Mouse (Mus musculus): ENCODE data around the gene Dgat2.

Gene Dgat2

GRCm38 (mm10) chr7:99182432-99183172 is at the start of gene Dgat2:
Gene Dgat2, minus strand, starts transcription at chr7:99182719.
- peak; percentile 71 for DNase-seq (ENCODE audit: low spot score)

- DNase-seq (ENCODE audit: low spot score), result no peak
These were observed 47.7 kb upstream of the Dgat2 start for GRCm38 (mm10) chr7:99230061-99230747.

- no peak for DNase-seq (ENCODE audit: low spot score)
These were observed 46.9 kb upstream of the Dgat2 start for GRCm38 (mm10) chr7:99229411-99229810.

GRCm38 (mm10) chr7:99228825-99229224 is 46.3 kb upstream of the Dgat2 start:
- DNase-seq (ENCODE audit: low spot score), result no peak

- DNase-seq (ENCODE audit: low spot score), result no peak
These were observed 44.7 kb upstream of the Dgat2 start for GRCm38 (mm10) chr7:99227267-99227666.

GRCm38 (mm10) chr7:99226662-99227061 is 44.1 kb upstream of the Dgat2 start:
- DNase-seq (ENCODE audit: low spot score), result no peak

DNA sequence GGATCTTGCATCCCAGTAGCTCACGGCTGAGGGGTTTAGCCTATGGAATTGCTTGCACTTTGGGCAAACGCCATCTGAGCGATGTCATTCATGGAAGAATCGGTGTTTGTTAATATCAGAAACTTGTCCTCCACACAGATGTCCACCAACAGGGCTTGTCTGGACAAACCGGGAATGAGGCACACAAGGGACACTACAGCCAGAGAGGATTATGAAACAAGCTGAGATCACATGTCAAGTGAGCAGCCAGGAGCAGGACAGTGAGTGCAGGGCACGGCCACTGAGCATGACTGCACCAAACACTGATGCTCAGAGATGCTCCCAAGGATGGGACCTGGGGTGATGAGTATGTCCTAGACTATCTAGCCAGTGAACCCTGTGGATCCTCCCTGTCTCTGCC is 42.9 kb upstream of the Dgat2 start:
- no peak for DNase-seq (ENCODE audit: low spot score)

DNA sequence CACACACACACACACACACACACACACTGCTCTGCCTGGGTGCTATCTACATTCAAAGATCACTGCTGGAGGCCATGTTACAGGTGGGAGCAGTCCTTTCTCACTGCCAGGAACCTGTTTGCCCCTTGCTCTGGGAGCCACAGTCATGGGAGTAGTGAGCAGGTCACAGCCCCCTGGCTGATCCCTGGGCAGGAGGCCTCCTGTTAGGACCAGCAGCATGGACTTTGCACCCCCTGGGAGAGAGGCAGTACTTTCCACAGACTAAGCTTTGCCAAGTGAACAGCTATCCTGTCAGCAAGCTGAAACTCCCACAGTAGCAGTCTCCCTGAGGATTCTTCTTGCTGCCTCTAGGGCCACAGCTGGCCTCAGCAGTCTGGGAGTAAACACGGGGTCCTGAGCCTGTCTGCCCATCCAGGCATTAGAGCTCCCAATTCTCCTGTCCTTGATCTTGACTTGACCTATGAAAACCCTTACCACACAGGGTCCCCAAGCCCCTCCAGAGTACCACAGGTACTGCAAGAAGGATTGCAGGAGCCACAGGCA is 42.2 kb upstream of the Dgat2 start:
- DNase-seq (ENCODE audit: low spot score), result no peak

DNA sequence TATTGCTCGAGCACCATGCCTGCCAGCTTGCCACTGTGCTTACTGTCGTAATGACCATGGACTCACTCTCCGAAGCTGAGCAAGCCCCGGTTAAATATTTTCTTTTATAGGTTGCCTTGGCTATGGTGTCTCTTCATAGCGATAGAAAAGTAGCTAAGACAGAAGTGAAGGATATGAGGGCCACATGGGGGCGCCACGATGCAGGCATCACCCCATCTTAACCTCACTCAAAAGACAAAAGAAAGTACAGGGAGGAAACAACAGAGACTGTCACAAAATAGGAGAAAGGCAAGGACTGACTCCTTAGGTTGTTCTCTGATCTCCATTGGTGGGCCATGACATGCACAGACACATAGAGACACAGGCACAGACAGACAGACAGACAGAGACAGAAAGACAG is 41.7 kb upstream of the Dgat2 start:
- no peak for DNase-seq (ENCODE audit: low spot score)

DNA sequence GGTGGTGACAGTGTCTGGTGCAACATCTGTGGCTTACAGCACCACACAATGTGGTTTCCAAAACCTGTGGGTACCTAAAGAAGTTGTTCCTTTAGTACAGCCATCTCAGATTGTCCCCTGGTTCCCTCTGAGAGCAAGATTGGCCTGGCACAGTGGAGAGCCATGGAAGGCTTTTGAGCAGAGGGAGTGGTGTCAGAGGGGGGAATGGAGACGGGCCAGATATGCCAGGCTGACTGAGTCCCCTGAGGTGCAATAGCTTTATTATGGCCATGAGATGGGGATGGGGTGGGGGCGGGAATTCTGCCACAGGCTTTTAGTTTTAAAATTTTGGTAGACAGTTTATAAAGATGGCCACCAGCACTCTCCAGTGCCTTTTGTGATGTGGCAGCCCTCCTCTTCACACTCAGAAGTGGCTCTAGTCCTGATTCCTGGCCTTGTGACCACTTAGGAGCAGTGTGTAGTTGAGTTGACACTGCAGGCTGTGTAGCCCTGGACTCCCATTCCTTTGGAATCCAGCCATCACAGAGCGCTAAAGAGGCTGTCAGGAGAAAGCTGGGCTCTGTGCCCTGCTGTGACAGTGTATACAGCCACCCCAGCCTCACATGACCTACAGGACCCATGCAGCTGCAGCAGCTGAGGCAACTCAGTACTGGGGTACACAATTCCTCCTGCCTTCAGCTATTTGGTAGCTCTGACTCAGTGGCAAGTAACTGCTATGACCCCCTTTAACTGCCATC is 35.0 kb upstream of the Dgat2 start:
- DNase-seq (ENCODE audit: low spot score), result no peak

GRCm38 (mm10) chr7:99215347-99215855 is 32.9 kb upstream of the Dgat2 start:
- no peak for DNase-seq (ENCODE audit: low spot score)

DNA sequence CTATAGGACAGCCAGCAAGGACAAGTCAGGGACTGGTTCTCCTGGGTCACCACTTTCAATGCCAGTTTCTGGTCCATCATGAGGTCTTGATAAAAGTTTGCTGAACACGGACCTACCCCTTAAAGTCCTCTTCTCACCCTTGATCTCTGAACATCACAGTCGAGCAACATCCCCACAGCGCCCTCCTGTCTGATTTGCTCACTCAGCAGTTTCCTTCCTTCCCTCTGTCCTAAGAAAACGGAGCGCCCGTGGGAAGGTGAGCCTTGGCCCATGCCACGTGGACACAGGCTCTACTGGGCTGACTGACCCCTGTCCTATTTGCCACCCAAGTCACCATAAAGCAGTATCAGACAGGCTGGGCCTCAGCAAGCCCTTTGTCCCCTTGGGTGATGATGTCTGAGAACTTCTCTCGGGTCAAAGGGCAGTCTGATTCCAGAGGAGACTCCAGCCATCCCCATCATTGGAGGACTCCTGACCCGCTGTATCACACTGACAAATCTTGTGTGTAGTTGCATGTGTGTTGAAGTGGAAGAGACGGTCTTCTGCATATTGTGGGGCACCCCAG is 32.2 kb upstream of the Dgat2 start:
- DNase-seq (ENCODE audit: low spot score), result no peak

DNA sequence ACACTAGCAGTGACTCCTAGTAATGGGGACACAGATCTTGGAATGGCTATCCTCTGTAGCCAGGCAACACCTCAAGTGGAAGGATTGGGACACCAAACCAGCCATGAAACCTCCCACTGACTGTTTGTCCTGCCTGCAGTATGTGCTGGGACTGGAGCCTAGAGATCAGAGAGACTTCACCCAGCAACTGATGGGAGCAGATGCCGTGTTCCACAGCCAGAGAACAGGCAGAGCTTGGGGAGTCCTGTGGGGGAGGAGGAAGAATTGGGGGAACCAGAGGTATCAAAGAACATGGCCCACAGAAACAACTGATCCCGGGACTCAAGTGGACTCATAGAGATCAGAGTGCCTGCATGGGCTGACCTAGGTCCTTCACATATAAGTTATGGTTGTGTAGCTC is 31.2 kb upstream of the Dgat2 start:
- no peak for DNase-seq (ENCODE audit: low spot score)

DNA sequence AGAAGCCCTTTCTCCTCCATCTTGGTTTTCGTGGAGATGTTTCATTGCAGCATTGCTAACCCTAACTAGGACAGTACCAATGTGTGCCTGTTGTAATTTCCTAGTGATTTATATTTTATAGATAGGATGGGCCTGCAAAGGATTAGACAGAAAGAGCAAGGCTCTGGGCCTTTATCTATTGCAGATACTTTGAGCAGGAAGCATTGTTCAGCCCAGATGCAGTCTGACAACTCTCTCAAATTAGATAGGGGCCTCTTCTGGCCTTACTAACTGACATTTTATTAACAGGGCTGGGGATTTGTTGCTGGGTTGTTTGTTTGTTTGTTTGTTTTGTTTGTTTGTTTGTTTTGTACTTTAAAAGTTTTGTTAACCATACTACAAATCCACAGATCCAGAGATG is 30.5 kb upstream of the Dgat2 start:
- DNase-seq (ENCODE audit: low spot score), result no peak

DNA sequence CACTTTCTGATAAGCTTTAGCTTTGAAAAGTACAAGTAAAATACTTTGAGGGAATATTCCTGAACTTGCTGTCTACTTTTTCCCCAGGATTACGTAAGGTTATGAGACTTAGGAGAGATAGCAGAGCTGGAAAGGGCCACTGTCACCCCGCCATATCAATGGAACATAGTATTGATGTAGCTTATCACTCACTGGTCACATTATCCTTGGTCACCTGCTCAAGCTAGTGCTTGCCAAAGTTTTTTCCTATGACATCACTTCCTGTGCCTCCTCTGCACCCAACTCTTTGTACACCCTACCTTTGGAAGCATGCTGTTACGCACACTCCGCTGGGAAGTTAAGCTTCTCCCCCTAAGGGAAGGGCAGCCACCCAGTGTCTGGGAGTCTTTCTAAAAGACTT is 26.2 kb upstream of the Dgat2 start:
- no peak for DNase-seq (ENCODE audit: low spot score)

- DNase-seq (ENCODE audit: low spot score), result no peak
These were observed 23.8 kb upstream of the Dgat2 start for GRCm38 (mm10) chr7:99206364-99206763.

DNA sequence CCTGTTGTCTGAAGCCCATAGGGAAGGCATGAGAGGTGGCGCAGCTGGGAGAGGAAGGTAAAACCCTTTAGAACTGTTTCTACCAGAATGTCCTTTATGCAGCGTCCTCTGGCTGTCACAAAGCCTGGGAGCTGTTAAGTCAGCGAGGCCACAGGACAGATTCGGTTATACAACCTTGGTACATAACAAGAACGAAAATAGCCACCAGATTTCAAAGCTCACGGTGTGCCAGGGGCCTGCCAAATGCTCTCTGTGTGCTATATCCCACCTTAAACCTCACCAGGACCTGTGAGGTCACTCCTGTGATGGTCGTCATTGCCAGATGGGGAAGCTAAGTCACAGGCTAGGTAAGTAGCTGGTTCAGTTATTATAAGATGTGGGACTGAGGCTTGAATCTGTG is 19.6 kb upstream of the Dgat2 start:
- no peak for DNase-seq (ENCODE audit: low spot score)

DNA sequence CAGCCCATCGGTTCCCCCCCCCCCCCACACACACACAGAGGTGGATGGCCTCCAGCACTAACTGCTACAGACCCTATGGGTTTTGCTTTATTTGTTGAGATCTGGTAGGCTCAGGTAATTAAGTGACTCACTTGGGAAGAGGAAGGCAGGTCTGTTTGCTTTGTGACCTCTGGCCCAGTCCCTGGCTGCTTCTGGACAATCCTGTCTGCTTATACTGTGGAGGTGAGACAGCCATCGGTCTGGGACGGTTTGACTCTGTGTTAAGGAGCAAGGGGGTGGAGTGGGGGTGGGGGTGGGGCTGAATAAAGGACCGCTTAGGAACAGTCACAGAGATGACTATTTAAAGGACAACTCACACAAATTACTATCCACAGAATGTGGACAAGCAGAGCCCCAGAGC is 17.8 kb upstream of the Dgat2 start:
- no peak for DNase-seq (ENCODE audit: low spot score)

DNA sequence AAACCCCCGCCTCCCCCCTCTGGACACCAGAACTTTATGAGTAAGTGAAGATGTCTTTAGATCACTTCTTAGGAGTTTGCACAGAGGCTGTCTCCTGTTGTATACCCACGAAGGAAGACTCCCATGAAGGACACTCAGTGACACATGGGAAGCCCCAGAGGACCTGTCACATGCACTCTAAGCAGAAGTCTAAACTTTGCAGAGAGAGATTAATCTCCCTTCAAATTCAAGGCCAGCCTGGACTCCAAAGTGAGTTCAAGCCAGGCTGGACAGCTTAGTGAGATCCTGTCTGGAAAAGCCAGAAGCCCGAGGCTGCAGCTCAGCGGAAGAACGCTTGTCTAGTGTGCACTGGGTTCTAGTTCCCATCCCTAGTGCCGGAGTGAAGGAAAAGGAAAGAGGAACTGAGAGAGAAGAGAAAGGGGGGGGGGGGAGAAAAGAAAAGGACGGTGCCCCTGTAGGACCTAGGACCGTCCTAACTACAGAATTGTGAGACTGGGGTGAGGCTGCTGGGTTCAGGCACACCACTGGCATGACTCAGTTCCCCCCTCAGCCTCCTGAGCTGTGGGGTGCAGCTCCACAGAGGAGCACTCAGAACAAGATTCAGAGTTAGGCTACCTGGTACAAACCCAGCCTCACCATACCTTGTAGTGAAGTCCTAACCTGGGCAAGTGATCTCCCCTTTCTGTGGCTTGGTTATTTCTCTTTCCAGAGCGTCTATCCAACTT is 17.1 kb upstream of the Dgat2 start:
- DNase-seq (ENCODE audit: low spot score), result no peak

DNA sequence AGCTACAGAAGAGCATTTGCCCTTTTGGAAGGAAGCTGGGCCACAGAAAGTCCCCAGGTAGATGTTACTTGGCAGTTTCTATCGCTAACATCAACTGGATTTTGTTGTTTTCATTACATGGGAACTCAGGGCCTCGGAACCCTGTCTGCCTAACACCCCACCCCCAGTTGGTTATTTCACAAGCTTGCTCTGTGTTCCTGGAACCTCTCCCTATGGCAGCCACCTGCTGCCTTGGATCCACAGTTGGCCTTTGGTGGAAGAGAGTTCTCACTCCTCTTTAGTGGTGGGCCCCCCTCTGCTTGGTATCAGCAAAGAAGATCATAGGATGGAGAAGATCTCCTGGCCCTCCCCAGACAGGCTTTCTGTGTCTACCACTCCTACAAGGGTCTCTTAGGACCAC is 16.3 kb upstream of the Dgat2 start:
- no peak for DNase-seq (ENCODE audit: low spot score)

GRCm38 (mm10) chr7:99194511-99194910 is 12.0 kb upstream of the Dgat2 start:
- no peak for DNase-seq (ENCODE audit: low spot score)

- DNase-seq (ENCODE audit: low spot score), result no peak
These were observed 11.4 kb upstream of the Dgat2 start for GRCm38 (mm10) chr7:99193926-99194325.

Measured in urinary bladder, postnatal 10 days (tissue).